Mouse (Mus musculus) embryo, embryonic 11 days (tissue): ENCODE results near the gene Zbtb20.
A peak's percentile ranks its signal among the peaks of the same experiment; 100 is the strongest.
"Not testable (repeated sequence)": the region's sequence is repeated elsewhere in the genome, so short reads cannot be mapped to it uniquely, and the experiment has no call there.

Source experiments
- DNase-seq: peaks from one replicate; pipeline ENCODE4 v3.0.0-alpha.2; 2015

Gene Zbtb20

GRCm38 (mm10) chr16:42911326-42911725 is 35.6 kb downstream of the Zbtb20 start:
- no peak for DNase-seq

GRCm38 (mm10) chr16:42911815-42912214 is 36.1 kb downstream of the Zbtb20 start:
- DNase-seq = no peak

GRCm38 (mm10) chr16:42913291-42913690 is 37.6 kb downstream of the Zbtb20 start:
- DNase-seq = no peak

- peak; percentile 75 for DNase-seq
Observed at GRCm38 (mm10) chr16:42914457-42915085, 38.9 kb downstream of the Zbtb20 start.

GRCm38 (mm10) chr16:42919992-42920760 is 44.5 kb downstream of the Zbtb20 start:
- no peak for DNase-seq

- DNase-seq = no peak
Observed at GRCm38 (mm10) chr16:42921436-42921835, 45.8 kb downstream of the Zbtb20 start.

- no peak for DNase-seq
Observed at GRCm38 (mm10) chr16:42938211-42938610, 62.5 kb downstream of the Zbtb20 start.

- DNase-seq = peak; percentile 35
Observed at GRCm38 (mm10) chr16:42947016-42947415, 71.3 kb downstream of the Zbtb20 start.

- not testable (repeated sequence) for DNase-seq
Observed at GRCm38 (mm10) chr16:42955401-42955800, 79.7 kb downstream of the Zbtb20 start.

- DNase-seq = no peak
Observed at GRCm38 (mm10) chr16:42972872-42973271, 97.2 kb downstream of the Zbtb20 start.

- DNase-seq = no peak
Observed at GRCm38 (mm10) chr16:42998896-42999295, 123.2 kb downstream of the Zbtb20 start.

GRCm38 (mm10) chr16:43026351-43026750 is 150.7 kb downstream of the Zbtb20 start:
- DNase-seq = no peak

- DNase-seq = no peak
Observed at GRCm38 (mm10) chr16:43029243-43029642, 153.6 kb downstream of the Zbtb20 start.

- DNase-seq = peak; percentile 10
Observed at GRCm38 (mm10) chr16:43035709-43036108, 160.0 kb downstream of the Zbtb20 start.

- DNase-seq = no peak
Observed at GRCm38 (mm10) chr16:43036510-43036909, 160.8 kb downstream of the Zbtb20 start.

- DNase-seq = no peak
Observed at GRCm38 (mm10) chr16:43037320-43037719, 161.6 kb downstream of the Zbtb20 start.

GRCm38 (mm10) chr16:43045611-43046010 is 169.9 kb downstream of the Zbtb20 start:
- no peak for DNase-seq

GRCm38 (mm10) chr16:43046686-43047085 is 171.0 kb downstream of the Zbtb20 start:
- DNase-seq = no peak

- no peak for DNase-seq
Observed at GRCm38 (mm10) chr16:43069666-43070295, 194.1 kb downstream of the Zbtb20 start.

GRCm38 (mm10) chr16:43071875-43072274 is 196.2 kb downstream of the Zbtb20 start:
- no peak for DNase-seq

- peak; percentile 24 for DNase-seq
Observed at GRCm38 (mm10) chr16:43072818-43073594, 197.3 kb downstream of the Zbtb20 start.

GRCm38 (mm10) chr16:43080403-43080802 is 204.7 kb downstream of the Zbtb20 start:
- DNase-seq = no peak
